Mouse (Mus musculus) layer of hippocampus, adult 9-11 months (tissue): ENCODE measurements around the gene Nktr.
A peak's percentile ranks its signal among the peaks of the same experiment; 100 is the strongest.

Experiments
- DNase-seq: peaks from one replicate; pipeline ENCODE4 v3.0.0; 2022

Nktr gene

GRCm38 (mm10) chr9:121718792-121719318 lies at the start of gene Nktr:
Nktr (plus strand) TSS chr9:121719169.
- peak; percentile 99 for DNase-seq

GRCm38 (mm10) chr9:121669348-121669791 lies 49.6 kb upstream of the Nktr start:
- no peak for DNase-seq

- no peak for DNase-seq
Measured at GRCm38 (mm10) chr9:121671300-121671699, 47.7 kb upstream of the Nktr start.

- no peak for DNase-seq
Measured at GRCm38 (mm10) chr9:121672311-121672710, 46.7 kb upstream of the Nktr start.

GRCm38 (mm10) chr9:121673716-121674115 lies 45.3 kb upstream of the Nktr start:
- DNase-seq, result no peak

GRCm38 (mm10) chr9:121675011-121675410 lies 44.0 kb upstream of the Nktr start:
- DNase-seq, result no peak

GRCm38 (mm10) chr9:121675556-121675955 lies 43.4 kb upstream of the Nktr start:
- DNase-seq, result no peak

- no peak for DNase-seq
Measured at GRCm38 (mm10) chr9:121677069-121677468, 41.9 kb upstream of the Nktr start.

GRCm38 (mm10) chr9:121677476-121677875 lies 41.5 kb upstream of the Nktr start:
- no peak for DNase-seq

- no peak for DNase-seq
Measured at GRCm38 (mm10) chr9:121679549-121679948, 39.4 kb upstream of the Nktr start.

- no peak for DNase-seq
Measured at GRCm38 (mm10) chr9:121681191-121681590, 37.8 kb upstream of the Nktr start.

GRCm38 (mm10) chr9:121682037-121682680 lies 36.8 kb upstream of the Nktr start:
- no peak for DNase-seq

GRCm38 (mm10) chr9:121684702-121685101 lies 34.3 kb upstream of the Nktr start:
- DNase-seq, result no peak

GRCm38 (mm10) chr9:121690200-121690651 lies 28.7 kb upstream of the Nktr start:
- DNase-seq, result peak; percentile 90

GRCm38 (mm10) chr9:121690734-121691133 lies 28.2 kb upstream of the Nktr start:
- DNase-seq, result no peak

- no peak for DNase-seq
Measured at GRCm38 (mm10) chr9:121694736-121695135, 24.2 kb upstream of the Nktr start.

- DNase-seq, result no peak
Measured at GRCm38 (mm10) chr9:121696626-121697025, 22.3 kb upstream of the Nktr start.

- no peak for DNase-seq
Measured at GRCm38 (mm10) chr9:121697150-121698049, 21.6 kb upstream of the Nktr start.

GRCm38 (mm10) chr9:121704261-121704645 lies 14.7 kb upstream of the Nktr start:
- no peak for DNase-seq

- peak; percentile 90 for DNase-seq
Measured at GRCm38 (mm10) chr9:121704646-121705625, 14.0 kb upstream of the Nktr start, which contains the start of gene Sec22c. Sec22c (minus strand) TSS chr9:121705490.

- no peak for DNase-seq
Measured at GRCm38 (mm10) chr9:121706029-121706675, 12.8 kb upstream of the Nktr start.

- no peak for DNase-seq
Measured at GRCm38 (mm10) chr9:121707801-121708200, 11.2 kb upstream of the Nktr start.
